Mouse (Mus musculus) lung, postnatal 4 days (tissue): ENCODE data around the gene Arhgap40.

Experiments
- DNase-seq, 2 experiments: peaks; one replicate each; pipeline ENCODE4 v3.0.0; 2021

Gene Arhgap40

DNA sequence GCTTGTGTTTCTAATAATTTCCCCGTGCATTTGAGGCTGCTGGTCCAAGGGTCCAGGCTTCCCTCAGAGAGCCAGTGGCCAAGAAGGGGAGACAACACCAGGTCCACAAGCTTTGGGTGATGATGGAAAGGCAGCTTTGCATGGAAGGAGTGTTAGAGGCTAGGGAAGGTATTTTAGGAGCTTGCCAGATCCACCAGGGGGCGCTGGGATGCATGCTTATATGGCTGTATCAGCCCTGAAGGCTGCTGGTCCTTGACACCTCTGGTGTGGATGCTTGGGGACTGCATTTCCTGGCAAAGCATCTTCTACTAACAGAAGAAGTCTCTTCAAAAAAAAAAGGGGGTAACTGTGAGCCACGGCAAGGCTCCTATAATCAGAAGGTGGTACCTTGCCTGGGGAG lies 37.5 kb downstream of the Arhgap40 start:
- DNase-seq: peak; percentile 61 to 78

DNA sequence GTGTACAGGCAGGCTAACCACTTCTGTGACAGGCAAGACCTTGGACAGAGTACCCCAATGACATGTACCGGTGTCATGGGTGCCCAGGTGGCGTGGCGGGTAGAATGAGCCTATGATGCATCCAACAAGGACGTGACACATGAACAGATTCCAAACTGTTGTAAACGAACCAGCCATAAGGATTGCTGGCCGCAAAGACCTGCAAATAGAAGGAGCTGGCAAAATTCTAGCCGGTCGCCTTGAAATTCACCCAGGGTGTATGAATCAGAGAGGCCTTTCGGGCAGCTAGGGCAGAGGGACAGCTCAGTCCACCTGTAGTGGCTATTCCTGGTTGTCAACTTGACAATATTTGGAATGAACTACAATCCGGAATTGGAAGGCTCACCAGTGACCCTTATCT lies 41.8 kb downstream of the Arhgap40 start:
- DNase-seq: no peak

DNA sequence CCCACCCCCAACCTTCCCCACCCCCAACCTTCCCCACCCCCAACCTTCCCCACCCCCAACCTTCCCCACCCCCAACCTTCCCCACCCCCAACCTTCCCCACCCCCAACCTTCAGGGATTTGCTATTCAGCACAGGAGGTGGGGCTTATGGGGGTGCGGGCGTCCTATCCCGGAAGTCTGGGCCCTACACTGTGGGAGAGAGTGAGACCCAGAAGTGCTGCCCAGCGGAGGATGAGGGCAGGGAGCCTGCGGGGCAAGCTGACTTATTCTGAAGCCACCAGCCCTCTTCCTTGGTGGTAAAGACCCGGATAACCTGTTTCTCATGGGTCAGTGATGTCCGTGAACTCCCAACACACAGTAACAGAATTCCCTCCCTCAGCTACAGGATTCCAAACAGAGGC lies 42.7 kb downstream of the Arhgap40 start:
- peak; percentile 52 to 60 for DNase-seq

DNA sequence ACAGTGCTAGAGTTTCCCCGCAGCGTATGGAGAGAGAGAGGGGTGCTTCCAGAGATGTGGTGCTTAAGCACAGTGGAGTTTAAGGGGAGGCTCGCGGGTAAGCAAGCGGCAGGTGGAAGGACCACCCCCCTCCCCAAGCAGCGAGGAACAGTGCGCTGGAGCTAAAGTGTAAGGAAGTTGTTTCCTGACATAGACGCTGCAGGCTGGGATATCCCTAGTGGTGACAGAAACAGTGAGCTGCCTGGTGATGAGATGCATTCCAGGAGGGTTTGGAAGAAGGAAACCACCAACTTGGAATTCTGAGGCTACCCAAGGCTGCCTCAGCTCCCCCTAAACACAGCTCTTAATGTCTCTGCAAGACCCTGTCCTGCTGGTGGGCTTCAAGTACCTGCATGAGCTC lies 43.2 kb downstream of the Arhgap40 start:
- DNase-seq: no peak

DNA sequence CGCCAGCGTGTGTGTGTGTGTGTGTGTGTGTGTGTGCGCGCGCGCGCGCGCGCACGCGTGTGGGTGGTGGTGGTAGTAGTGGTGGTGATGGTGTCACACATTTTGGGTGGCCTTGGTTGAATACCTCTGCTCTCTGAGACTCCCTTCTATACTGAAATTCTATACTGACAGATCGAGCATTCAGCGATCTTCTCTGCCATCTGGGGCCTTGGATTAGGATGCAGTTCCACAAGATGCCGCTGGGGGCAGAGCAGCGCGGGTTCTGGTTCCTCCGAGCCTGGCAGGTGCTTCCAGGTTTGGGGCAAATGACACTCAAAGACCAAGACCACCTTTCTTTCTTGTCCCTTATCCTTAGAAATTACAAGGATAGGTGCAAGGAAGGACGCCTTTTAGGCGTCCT lies 43.6 kb downstream of the Arhgap40 start:
- peak; percentile 45 to 77 for DNase-seq

DNA sequence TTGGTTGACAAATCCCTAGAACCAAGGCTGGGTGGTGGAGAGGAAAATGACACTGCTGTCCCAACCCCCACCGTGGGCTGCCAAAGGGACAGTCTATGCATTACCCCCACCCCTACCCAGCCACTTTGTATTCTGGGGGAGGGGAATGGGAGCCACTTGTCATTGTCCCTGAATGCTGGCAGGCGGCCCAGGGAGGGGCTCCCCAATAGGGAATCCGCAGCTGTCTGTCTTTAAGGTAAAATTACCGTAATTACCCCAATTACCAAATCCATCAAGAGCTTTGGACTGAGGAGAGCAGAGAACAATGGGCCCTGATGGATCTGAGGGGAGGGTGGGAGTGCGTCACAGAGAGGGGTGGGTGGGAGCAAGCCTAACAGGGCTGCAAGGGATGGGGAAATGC lies 44.2 kb downstream of the Arhgap40 start:
- no peak for DNase-seq

DNA sequence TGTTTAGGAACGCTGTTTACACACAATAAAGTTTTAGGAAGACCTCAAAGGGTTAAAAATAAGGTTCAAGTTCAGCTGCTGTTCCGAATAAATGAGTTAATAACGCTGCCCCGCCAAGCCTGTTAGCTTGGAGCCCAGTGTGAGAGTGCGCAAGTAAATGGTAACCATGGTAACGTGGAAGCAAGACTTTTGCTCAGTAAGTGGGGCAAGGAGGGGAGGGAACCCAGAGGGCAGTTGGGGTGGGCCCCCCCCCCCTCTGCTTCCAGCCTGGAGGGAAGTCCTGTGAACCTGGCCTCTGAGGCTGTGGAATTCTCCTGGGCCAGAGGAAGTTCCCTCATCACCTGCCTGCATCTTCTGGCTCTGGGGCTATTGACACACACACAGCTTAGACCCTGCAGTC lies 47.3 kb downstream of the Arhgap40 start:
- no peak for DNase-seq

DNA sequence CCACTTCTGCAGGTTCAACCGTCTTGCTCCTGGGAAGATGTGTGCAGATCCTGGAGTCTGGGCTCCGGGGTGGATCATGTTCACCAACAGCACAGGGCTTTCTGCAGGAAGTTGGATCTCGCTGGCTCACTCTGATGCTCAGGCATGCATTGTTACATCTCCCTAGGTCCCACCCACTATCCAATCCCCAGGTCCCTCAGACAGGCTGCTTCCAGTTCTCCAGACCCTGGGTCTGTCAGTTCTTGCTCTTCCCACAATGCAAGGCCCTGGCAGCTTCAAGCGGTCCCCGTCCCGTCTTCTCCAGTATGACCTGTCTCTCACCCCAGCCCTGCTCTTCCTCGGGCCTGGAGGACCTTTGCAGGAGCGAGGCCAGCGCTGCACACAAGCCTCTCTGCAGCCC lies 48.2 kb downstream of the Arhgap40 start:
- DNase-seq: no peak

DNA sequence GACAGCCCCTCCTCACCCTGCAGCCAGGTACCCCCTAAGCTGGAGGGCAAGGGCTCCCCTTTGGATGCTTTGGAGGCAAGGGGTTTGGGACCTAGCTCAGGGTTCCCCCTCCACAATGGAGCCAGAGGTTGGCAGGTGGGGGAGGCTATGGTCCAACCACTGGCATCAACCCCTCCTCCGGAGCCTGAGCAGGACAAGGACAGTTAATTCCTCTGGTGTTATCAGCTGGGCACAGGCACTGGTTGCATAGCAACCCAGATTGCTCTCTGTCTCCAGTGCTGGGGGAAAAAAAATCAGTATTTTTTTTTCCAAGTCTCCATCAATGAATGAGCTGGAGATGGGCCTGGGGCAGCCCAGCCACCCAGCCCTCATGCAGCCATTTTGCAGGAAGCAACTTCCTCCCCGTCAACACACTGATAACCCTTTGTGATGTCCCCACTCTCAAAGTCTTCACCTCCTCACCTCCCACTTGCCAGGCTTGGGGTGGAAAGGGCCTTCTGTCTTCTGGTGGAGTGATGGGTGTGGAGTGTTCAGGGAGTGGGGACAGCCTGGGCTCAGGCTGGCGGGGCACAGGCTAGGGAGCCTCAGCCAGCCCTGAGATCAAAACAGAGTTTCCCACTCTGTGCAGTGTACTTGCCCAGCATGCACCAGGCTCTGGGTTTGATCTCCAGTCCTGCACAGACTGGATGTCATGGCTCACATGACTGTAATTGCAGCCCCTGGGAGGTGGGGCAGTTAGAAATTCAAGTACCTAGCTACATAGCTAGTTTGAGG lies 49.0 kb downstream of the Arhgap40 start:
- no peak for DNase-seq

DNA sequence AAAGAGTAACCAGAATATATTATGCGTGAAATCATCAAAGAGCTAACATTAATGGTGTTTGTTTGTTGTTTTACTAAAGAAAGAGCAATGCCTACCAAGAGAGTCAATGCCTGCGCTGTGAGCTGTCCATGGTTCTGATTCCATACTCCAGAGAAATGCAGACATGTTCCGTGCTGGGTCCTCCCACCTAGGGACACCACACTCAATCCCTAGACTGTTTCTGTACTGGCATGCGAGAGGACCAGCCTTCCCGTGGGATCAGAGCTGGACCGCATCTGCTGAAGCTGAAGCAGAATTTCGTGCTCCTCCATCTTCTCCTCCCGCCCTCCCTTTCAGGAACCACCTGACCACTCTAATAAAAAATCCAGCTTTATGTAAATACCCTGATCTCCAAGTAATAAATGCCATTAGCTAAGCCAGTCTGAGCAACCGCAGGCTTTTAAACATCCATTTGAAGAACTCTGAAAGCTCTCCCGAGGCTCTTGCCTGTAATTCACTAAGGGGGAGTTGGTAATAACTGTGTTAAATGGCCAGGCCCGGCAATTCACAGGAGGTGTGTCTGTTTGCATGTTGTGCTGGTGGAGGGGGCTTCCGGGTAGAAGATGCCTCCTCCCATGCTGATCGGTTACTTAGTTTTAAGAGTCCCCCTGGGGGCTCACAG lies 58.0 kb downstream of the Arhgap40 start:
- DNase-seq: peak; percentile 32 to 60

DNA sequence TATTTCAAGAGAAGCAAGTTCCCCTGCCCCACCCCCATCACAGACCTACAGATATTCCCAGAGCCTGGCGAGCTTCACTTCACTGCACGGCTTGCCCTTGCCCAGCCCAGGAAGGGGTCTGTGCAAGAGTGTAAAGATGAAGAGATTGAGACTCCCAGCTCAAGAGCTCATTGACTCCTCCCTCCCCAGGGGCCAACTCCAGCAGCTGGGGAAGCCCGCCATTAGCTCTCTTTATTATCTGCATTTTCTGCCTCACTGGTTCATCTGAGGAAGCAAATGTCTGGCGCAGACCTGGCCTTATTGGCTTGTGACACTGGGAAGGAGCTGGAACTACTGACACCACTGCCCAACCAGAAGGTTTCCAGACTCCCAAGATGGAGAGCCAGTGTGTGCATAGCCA lies 67.4 kb downstream of the Arhgap40 start:
- DNase-seq: no peak

DNA sequence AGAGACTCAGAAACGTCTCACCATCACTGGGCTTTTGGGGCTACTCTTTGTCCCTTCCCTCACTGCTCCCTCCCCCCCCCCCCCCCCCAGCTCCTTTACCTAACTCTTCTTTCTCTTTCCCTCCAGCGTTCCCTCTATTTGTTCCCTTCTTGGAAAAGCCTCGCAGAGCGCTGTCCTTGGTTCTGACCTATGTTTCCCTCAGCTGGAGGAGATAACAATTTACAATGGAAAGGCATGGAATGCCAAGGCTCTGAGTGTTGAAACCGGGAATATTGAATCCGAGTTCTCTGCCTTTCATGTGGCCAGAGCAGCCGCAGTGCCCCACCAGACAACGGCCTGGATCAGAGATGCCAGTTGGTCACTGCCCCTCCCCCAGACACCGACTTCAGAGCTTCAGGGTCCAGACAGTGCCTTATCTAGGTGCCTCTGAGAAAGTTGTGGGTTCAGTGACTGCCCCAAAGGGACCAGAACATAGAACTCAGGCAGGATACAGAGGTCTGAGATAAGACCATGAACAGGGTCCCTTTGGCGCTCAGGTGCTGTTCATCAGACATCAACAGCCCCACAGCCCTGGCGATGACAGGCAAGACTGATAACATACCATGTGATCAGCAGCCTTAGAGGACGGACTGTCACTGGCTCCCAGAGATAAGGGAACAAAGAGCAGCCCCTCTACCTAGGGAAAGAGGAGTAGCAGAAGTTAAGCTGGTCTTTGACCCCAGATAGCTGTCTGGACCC lies 72.2 kb downstream of the Arhgap40 start:
- DNase-seq: peak in 1 of 2 experiments; percentile 51

DNA sequence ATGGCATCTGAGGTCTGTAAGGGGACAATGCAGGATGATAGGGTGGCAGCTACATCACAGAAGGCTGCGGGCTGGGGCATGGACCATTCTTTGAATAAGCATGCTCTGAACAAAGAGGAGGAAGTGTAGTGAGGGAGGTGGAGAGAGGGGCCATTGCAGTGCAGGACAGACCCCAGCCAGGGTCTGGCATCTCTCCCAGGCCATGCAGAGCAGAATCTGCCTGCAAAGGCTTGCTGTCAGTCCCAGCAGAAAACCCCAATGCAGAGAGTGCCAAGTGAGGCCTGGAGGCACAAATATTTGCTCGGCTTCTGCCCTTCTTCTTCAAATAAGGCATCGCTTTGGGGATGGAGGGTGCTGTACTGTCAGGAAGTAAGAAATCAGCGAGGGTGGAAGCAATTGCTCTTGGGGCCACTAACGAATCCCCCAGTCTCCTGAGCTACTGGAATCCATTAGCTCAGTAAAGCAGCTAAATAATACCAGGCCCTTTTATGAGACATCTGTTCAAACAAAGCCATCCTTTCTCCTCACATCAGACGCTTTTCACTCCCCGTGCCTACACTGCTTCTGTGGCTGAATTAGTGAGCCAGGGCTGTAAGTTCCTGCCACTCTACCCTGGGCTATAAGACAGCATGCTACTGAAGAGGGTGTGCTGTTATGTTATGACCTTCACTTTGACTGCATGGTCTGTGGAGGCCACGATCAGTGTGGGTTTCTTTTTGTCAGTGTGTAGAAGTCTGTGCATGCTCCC lies 76.1 kb downstream of the Arhgap40 start:
- DNase-seq: no peak

DNA sequence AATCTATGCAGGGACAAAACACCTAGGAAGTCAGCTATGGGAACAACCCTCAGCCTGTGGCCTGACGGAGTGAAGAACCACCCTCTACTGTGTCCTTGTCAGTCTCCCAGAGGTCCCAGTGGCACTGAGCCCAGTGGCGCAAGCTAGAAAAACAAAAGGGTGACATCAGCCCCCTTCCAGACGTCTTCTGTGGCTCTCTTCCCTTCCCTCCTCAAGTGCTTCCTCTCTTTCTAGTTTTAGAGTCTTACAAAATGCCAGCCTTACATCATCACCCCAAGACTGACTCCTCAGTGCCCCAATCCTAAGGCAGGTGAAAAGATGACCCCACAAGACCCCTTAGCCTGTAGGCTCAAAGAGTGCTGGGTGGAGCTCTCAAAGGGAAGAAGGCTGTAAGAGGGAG lies 77.9 kb downstream of the Arhgap40 start:
- no peak for DNase-seq

DNA sequence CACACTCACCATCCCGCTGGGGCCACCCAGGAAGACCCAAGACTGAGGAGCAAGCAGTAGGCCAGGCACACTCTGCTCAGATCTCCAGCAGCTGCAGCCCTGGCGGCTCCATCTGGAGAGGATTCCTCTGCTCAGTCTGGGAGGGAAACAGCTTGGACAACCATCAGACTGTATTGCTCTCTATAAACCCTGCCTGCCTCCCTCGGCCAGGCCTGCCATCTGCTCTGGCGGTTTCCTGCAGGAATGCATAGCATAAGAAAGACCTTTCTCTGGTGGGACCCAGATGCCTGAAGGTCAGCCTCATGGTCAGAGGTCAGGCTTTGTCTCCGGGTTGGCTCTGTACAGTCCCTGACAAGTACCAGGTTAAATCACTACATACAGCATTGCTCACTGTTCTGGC lies 78.7 kb downstream of the Arhgap40 start:
- DNase-seq: no peak

DNA sequence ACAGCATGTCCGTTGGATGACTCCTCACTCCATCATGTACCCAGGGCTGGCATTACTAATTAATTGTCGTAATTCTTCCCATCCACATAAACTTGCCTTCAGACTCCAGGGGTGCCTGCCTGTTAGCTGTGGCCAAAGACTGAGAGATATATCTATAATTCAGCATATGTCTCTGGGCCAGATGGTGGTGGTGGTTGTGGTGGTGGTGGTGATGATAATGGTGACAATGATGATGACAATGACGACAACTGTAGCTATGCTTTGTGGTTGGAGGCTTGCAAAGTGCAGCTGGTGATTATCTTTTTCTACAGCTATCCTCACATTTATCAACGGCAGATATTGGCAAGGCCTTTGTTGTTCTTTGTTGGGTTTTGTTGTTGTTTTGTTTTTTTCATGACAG lies 80.8 kb downstream of the Arhgap40 start:
- DNase-seq: no peak

DNA sequence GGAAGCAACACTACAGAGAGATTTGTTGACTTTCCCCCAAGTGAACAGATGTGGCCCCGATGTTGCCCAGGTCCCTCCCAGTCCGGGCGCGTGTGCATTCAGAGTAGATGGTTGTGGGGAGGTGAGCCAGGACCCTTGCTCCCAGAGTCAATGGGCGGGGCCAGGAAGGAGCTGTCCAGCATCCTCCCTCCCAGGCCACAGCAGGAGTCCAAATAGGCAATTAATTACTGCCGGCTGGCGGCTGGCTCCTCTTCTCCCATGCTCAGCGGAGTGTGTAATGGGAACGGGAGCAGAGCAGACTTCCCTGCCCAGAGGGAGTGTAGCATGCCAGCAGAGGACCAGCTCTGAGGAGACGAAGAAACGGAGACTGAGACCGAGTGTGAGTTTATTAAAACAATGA lies 82.5 kb downstream of the Arhgap40 start:
- DNase-seq: no peak

DNA sequence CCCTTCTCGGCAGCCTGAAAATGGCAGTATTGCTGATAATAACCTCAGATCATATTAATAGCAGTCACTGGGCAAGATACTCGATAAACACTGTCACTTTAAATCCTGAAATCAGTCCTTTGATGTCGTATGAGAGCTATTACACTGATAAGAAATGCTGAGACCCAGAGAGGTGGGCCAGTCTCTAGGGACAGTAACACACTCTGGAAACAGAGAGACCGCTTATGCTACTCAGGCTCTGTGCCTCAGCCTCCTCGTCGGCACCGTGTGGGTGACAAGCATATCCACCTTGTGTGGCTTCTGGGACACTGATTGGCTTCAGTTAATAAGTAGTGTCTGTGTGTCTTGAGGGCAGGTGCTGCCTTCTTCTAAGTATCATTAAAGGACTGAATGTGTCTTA lies 83.0 kb downstream of the Arhgap40 start:
- no peak for DNase-seq

DNA sequence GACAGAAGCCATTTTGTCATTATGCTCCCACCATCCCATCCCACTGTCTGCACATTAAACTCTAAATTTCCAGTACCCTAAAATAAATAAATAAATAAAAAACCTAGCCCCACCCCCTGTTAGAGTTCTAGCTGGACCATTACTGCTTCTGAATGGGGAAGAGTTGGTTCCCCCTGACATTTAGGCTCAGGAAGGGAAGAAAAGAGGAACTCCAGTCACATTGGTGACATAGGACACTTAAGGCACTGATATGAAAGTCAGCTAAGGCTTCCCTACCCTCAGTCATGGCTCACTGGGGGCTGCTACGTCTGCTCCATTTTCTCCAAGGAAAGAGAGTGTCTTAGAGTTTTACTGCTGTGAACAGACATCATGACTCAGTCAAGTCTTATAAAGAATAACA lies 84.2 kb downstream of the Arhgap40 start:
- no peak for DNase-seq
